Mouse (Mus musculus) neutrophil, adult 83 days (primary cell): ENCODE data around the gene Olfr596. TPM values are rescaled to one million over a fixed set of nuclear protein-coding genes. Genes with fewer than 3 reads are reported as not detected.

Source experiments
- total RNA-seq, 2 experiments: library from RNA; stranded (reverse); gene quantifications; one replicate each; pipeline ENCODE4 v1.2.4; 2023

The Olfr596 gene
- total RNA-seq = not detected

DNA sequence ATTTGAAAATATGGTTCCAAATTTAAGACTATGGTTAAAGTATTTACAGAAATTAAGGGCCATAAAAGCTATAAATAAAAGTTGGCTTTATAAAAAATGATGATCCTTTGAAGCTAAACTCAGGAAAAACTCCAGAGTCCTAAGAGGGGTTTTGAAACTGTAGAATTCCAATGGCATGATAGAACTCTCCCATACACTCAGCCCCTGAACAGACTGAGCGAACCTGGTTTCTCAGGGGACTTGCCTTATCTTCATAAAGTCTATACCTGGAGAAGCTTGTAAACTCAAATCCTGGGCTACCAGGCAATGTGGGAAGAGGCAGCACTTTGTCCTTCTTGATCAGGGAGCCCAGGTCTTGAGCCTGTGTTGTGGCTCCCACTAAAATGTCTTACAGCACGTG is at the start of gene Olfr596:
Gene Olfr596 (plus strand): TSS at position 301 of the 400 bp plus-strand sequence.

DNA sequence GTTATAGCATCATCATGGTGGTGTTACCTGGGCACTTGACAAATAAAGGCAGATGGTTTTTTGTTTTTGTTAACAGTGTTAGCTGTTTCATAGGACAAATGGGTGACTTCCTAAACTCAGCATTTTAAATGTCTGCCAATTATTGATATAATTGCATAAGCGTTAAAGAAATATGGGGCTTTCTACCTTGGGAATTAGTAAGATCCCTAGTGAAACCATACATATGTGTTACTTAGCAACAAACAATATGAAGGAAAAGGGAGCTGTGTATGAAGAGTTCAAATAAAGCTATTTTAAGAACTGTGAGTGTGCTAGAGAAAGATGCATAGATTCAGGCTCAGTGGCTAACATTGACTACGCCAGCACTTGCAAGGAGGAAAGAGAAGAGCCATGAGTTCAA is 10.6 kb downstream of the Olfr596 start, which contains the start of gene Olfr597:
Gene Olfr597 (plus strand): TSS at position 301 of the 400 bp plus-strand sequence.

DNA sequence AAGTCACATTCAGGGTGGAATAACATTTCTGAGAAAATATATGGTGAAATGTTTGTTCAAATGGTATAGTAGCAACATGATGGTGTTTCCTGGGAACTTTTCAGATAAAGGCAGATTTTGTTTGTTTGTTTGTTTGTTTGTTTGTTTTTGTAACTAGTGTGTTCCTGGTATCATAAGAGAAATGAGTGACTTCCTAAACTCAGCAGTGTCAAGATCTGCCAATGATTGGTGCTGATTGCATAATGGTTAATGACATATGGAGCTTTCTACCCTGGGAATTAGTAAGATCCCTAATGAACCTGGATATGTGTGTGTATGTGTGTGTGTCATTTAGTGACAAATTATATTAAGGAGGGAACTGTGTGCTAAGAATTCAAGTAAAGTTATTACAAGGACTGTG is 17.8 kb downstream of the Olfr596 start, which contains the start of gene Olfr598:
Gene Olfr598 (plus strand): TSS at position 301 of the 400 bp plus-strand sequence.

DNA sequence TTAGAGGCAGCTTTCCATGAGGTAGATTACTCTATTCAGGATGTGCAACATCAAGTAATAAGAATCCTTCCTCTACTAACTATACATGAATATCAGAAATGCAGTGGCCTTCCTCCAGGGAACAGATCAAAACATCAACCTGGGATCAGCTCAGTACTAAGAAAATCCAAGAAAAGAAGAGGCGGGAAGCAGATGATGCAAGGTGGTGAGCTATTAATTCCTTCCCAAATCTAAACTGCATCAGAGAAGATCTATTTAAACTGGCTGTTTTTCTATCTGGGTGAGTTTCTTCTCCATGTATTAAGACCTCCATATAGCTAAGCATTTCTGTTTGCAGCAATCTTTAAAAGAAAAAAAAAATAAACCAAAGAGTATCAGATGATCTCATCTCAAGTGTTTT is 30.2 kb downstream of the Olfr596 start, which contains the start of gene Olfr599:
Gene Olfr599 (plus strand): TSS at position 301 of the 400 bp plus-strand sequence.

DNA sequence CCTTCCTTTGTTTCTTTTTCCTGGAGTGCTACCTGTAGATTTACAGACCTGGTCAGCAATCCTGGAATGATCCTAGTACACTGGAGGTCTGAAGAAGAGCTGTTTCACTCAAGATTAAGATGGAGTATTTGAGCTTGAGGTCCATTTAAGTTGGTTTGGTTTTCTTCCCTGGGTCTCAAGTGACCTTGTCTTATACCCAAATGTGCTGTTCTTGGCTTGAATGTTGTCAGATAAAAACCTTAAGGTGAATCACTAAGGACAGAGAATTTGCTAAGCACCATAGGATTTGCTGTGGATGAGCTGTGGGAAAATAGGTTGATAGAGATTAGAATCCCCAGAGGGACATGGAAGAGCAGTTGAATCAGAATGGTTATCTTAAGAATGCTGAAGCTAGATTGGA is 44.1 kb downstream of the Olfr596 start, which contains the start of gene Olfr600:
Gene Olfr600 (minus strand): TSS at position 101 of the 400 bp plus-strand sequence.

Other genes starting within 250 kb of the Olfr596 start
- not detected for gene Olfr584, start 223.8 kb upstream of the Olfr596 start, total RNA-seq
- not detected for gene Olfr585, start 207.9 kb upstream of the Olfr596 start, total RNA-seq
- not detected for gene Olfr586, start 180.0 kb upstream of the Olfr596 start, total RNA-seq
- not detected for gene Olfr588-ps1, start 164.8 kb upstream of the Olfr596 start, total RNA-seq
- not detected for gene Olfr589, start 149.3 kb upstream of the Olfr596 start, total RNA-seq
- not detected for gene Olfr591, start 127.3 kb upstream of the Olfr596 start, total RNA-seq
- gene Olfr592, start 120.8 kb upstream of the Olfr596 start, total RNA-seq = not detected
- not detected for gene Olfr593, start 93.8 kb upstream of the Olfr596 start, total RNA-seq
- not detected for gene Olfr594, start 88.7 kb upstream of the Olfr596 start, total RNA-seq
- gene Usp17ld, start 53.1 kb upstream of the Olfr596 start, total RNA-seq = not detected
- not detected for gene Olfr597, start 10.7 kb downstream of the Olfr596 start, total RNA-seq
- gene Olfr598, start 17.9 kb downstream of the Olfr596 start, total RNA-seq = not detected
- not detected for gene Olfr599, start 30.3 kb downstream of the Olfr596 start, total RNA-seq
- gene Olfr600, start 44.0 kb downstream of the Olfr596 start, total RNA-seq = not detected
- not detected for gene Olfr601, start 57.0 kb downstream of the Olfr596 start, total RNA-seq
- gene Olfr603, start 80.5 kb downstream of the Olfr596 start, total RNA-seq = not detected
- gene Usp17lc, start 109.4 kb downstream of the Olfr596 start, total RNA-seq = not detected
- gene Olfr605, start 139.8 kb downstream of the Olfr596 start, total RNA-seq = not detected
- gene Olfr606, start 143.4 kb downstream of the Olfr596 start, total RNA-seq = not detected
- gene Olfr607, start 158.5 kb downstream of the Olfr596 start, total RNA-seq = under 1 TPM in 1 of 2 experiments, not detected in 1; 0.07 TPM
- gene Olfr608, start 164.2 kb downstream of the Olfr596 start, total RNA-seq = not detected
- not detected for gene Olfr609, start 192.4 kb downstream of the Olfr596 start, total RNA-seq
- gene Olfr610, start 206.5 kb downstream of the Olfr596 start, total RNA-seq = not detected
- gene Olfr611, start 215.2 kb downstream of the Olfr596 start, total RNA-seq = not detected
- not detected for gene Olfr612, start 237.1 kb downstream of the Olfr596 start, total RNA-seq
- gene Olfr613, start 242.4 kb downstream of the Olfr596 start, total RNA-seq = not detected